ENCODE assay signal across 10 mouse cellular contexts in genomic region chr8:8334515-8334914, GRCm38 (mm10).
A peak's percentile ranks its signal among the peaks of the same experiment; 100 is the strongest.
DNase-seq lines count a peak whose midpoint lies in the region; ATAC-seq lines count a peak whose summit lies in the region.
"Had no signal": no experiment of that assay in that cellular context is flagged by ENCODE, and none has a peak within 500 bp of the region (broad histone marks: within the 10 kb centered on the region; RNA-seq: fewer than 3 reads in every experiment).

No protein-coding gene starts in this region.

- H3K27me3 ChIP-seq in midbrain, embryonic 16.5 days (ENCODE audit: control insufficient read depth, insufficient read depth, low read depth, low read length): no peaks in the 10 kb centered on the region
- H3K27me3 ChIP-seq: CH12.LX had no signal

- H3K4me2 ChIP-seq in midbrain, embryonic 16.5 days (ENCODE audit: low read length): no peak overlapping the region
- H3K4me2 ChIP-seq: limb, embryonic 13.5 days had no signal

- H3K27ac ChIP-seq in midbrain, embryonic 16.5 days (ENCODE audit: low read length): no peak overlapping the region
- H3K27ac ChIP-seq: limb, embryonic 13.5 days had no signal

- no peaks in the 10 kb centered on the region for H3K36me3 ChIP-seq in midbrain, embryonic 16.5 days (ENCODE audit: control insufficient read depth, insufficient read depth, low read length)
- H3K36me3 ChIP-seq: limb, embryonic 13.5 days had no signal

- WGBS in midbrain, embryonic 16.5 days: 77% methylated on average over 7 of the region's 7 CpGs

- no peaks in the 10 kb centered on the region for H3K9me3 ChIP-seq in midbrain, embryonic 16.5 days (replicated peaks; ENCODE audit: control insufficient read depth, low read length, poor library complexity, severe bottlenecking)
- H3K9me3 ChIP-seq: limb, embryonic 13.5 days had no signal

- no peak overlapping the region for H3K4me3 ChIP-seq in midbrain, embryonic 16.5 days (ENCODE audit: low read depth, low read length)
- H3K4me3 ChIP-seq: limb, embryonic 13.5 days had no signal

- ATAC-seq in hematopoietic stem cell, adult 5-6 weeks (replicated peaks in 1 of 2; ENCODE audit: insufficient read depth in 1 of 2, low FRiP score in 2 of 2, low TSS enrichment in 1 of 2, low read depth in 1 of 2, poor library complexity in 2 of 2, severe bottlenecking in 2 of 2): peak; percentile 92 to 95
- no peak for ATAC-seq in midbrain, embryonic 16.5 days

- DNase-seq in gastrocnemius, adult 18-20 months (ENCODE audit: low spot score): peak; percentile 28
- no peak for DNase-seq in gastrocnemius, postnatal 4 days (ENCODE audit: low spot score in 2 of 2)
- peak; percentile 2 to 12 for DNase-seq in CD8-positive naive resting alpha-beta T cell, adult 2 months (ENCODE audit: low read depth in 2 of 2, low spot score in 2 of 2)
- peak; percentile 14 for DNase-seq in lung, postnatal 14 days
- no peak for DNase-seq in right cerebral cortex, adult 18-20 months
- DNase-seq in cerebellum, adult 11-12 months: no peak

- peaks cover 7% of the 10 kb centered on the region; the same call in 1 of the 2 replicates for H3K4me1 ChIP-seq in midbrain, embryonic 16.5 days (ENCODE audit: control insufficient read depth, insufficient read depth, low read length)

- H3K9ac ChIP-seq in midbrain, embryonic 16.5 days (ENCODE audit: low read depth, low read length): no peak overlapping the region
- H3K9ac ChIP-seq: limb, embryonic 13.5 days had no signal

Comparison
In these comparisons a context has a peak if more than half of its experiments do, and no peak if none do; other contexts are left out.
1. DNase-seq: peak in gastrocnemius, adult 18-20 months (single experiment), CD8-positive naive resting alpha-beta T cell, adult 2 months (2 of 2) and lung, postnatal 14 days (single experiment); none in gastrocnemius, postnatal 4 days (0 of 2), right cerebral cortex, adult 18-20 months (single experiment) and cerebellum, adult 11-12 months (single experiment).